Mouse (Mus musculus): ENCODE data around the gene Tango2.

DNA sequence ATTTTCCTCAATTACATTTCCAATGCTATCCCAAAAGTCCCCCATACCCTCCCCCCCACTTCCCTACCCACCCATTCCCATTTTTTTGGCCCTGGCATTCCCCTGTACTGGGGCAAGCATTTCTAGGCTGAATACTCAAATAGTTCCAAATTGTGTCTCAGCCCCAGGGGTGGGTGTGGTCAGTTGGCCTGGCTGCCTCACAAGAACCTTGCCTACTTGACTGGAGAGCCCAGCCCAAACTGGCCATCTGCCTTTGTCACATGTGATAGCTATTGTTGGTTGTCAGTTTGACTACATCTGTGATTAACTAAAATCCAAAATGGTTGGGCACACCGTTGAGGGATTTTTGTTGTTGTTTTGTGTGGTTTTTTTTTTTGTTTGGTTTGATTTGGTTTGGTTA lies 9.1 kb upstream of the Tango2 start:
- TF ChIP-seq CTCF (IDR thresholded peaks at IDR 0.05; ENCODE audit: low read depth, low read length) (no peak), POLR2A (IDR thresholded peaks at IDR 0.05; ENCODE audit: borderline replicate concordance, low read depth, low read length) (no peak)
